Mouse (Mus musculus) spleen, adult 12 weeks (tissue): ENCODE data around the gene Tspan13.

Experiments
- DNase-seq: peaks from one replicate; pipeline ENCODE4 v3.0.0; 2022; ENCODE audit warnings: low spot score

Tspan13 gene

GRCm38 (mm10) chr12:36030660-36031363 lies 11.5 kb downstream of the Tspan13 start:
- no peak for DNase-seq

GRCm38 (mm10) chr12:36029687-36030086 lies 12.6 kb downstream of the Tspan13 start:
- DNase-seq = no peak

- no peak for DNase-seq
These were observed 13.2 kb downstream of the Tspan13 start for GRCm38 (mm10) chr12:36028968-36029645.

- DNase-seq = no peak
These were observed 15.1 kb downstream of the Tspan13 start for GRCm38 (mm10) chr12:36027171-36027570.

GRCm38 (mm10) chr12:36026126-36026525 lies 16.2 kb downstream of the Tspan13 start:
- DNase-seq = no peak

GRCm38 (mm10) chr12:36020710-36021109 lies 21.6 kb downstream of the Tspan13 start:
- DNase-seq = no peak

- DNase-seq = no peak
These were observed 22.2 kb downstream of the Tspan13 start for GRCm38 (mm10) chr12:36020081-36020480.

GRCm38 (mm10) chr12:36019572-36019971 lies 22.7 kb downstream of the Tspan13 start:
- no peak for DNase-seq

- no peak for DNase-seq
These were observed 24.5 kb downstream of the Tspan13 start for GRCm38 (mm10) chr12:36017791-36018190.

GRCm38 (mm10) chr12:36013216-36013910 lies 28.9 kb downstream of the Tspan13 start:
- DNase-seq = no peak

- no peak for DNase-seq
These were observed 33.8 kb downstream of the Tspan13 start for GRCm38 (mm10) chr12:36008364-36009047.

GRCm38 (mm10) chr12:36007581-36007980 lies 34.7 kb downstream of the Tspan13 start:
- DNase-seq = no peak

GRCm38 (mm10) chr12:36004714-36005113 lies 37.6 kb downstream of the Tspan13 start:
- no peak for DNase-seq

- DNase-seq = no peak
These were observed 46.5 kb downstream of the Tspan13 start for GRCm38 (mm10) chr12:35995799-35996198.

- no peak for DNase-seq
These were observed 48.2 kb downstream of the Tspan13 start for GRCm38 (mm10) chr12:35994098-35994497.

GRCm38 (mm10) chr12:35993583-35993982 lies 48.7 kb downstream of the Tspan13 start:
- DNase-seq = no peak

- DNase-seq = no peak
These were observed 49.6 kb downstream of the Tspan13 start, which contains the start of gene Agr2 for GRCm38 (mm10) chr12:35992711-35993110. Gene Agr2 (plus strand): TSS chr12:35992907.

- DNase-seq = no peak
These were observed 57.6 kb downstream of the Tspan13 start for GRCm38 (mm10) chr12:35984743-35985142.

- DNase-seq = no peak
These were observed 58.8 kb downstream of the Tspan13 start for GRCm38 (mm10) chr12:35983472-35983871.

- no peak for DNase-seq
These were observed 60.5 kb downstream of the Tspan13 start for GRCm38 (mm10) chr12:35981732-35982360.

GRCm38 (mm10) chr12:35979625-35980024 lies 62.7 kb downstream of the Tspan13 start:
- DNase-seq = no peak
